Mouse (Mus musculus): ENCODE measurements around the gene Tuft1. TPM values are rescaled to one million over a fixed set of nuclear protein-coding genes. Genes with fewer than 3 reads are reported as not detected.

Gene Tuft1
- polyA plus RNA-seq, 2 experiments = 6.2 to 7.4 TPM

DNA sequence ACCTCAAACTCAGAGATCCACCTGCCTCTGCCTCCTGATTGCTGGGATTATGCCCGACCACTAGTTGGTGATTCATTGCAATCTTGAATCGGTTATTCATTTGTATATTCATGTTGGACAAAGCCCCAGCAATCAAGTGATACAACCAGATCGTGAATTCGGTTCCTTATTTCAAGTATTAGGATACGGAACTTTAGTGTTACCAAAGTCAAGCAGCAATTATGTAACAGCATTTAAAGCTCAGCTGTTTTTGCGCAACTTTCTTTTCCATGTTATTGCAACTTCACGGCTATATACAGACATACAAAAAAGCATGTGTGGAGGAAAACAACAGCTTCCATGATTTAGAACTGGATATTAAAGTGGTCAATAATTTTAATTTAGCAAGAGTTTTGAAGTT, 75.7 kb downstream of the Tuft1 start:
- TF ChIP-seq CTCF (IDR thresholded peaks at IDR 0.05; ENCODE audit: low read depth) = no peak
- no peak for TF ChIP-seq EP300 (IDR thresholded peaks at IDR 0.05; ENCODE audit: low read depth)
- WGBS (ENCODE audit: insufficient replicate concordance) = 52% methylated on average over 7 of the region's 7 CpGs
- Histone ChIP-seq H3K4me3 (ENCODE audit: insufficient read depth in 1 of 2, low read depth in 2 of 2, low read length in 2 of 2) (peak overlapping the region; percentile 77), H3K27me3 (ENCODE audit: control insufficient read depth, insufficient read depth, low read length) (no peaks in the 10 kb centered on the region), H3K9ac (replicated peaks) (no peak overlapping the region; the same call in 1 of the 2 replicates), H3K4me1 (replicated peaks; ENCODE audit: control insufficient read depth in 2 of 2, insufficient read depth in 2 of 2, low read length in 1 of 2) (peaks cover 8 to 15% of the 10 kb centered on the region in 2 experiments), H3K4me2 (ENCODE audit: low read depth) (peak overlapping the region; percentile 86), H3K9me3 (ENCODE audit: control insufficient read depth, low read length) (no peaks in the 10 kb centered on the region), H3K36me3 (replicated peaks; ENCODE audit: control insufficient read depth, insufficient read depth, low read depth) (no peaks in the 10 kb centered on the region), H3K27ac (no peak overlapping the region)
- DNase-seq (ENCODE audit: low read depth in 3 of 3, low spot score in 3 of 3) = no peak
- ATAC-seq (ENCODE audit: insufficient read depth) = no peak

DNA sequence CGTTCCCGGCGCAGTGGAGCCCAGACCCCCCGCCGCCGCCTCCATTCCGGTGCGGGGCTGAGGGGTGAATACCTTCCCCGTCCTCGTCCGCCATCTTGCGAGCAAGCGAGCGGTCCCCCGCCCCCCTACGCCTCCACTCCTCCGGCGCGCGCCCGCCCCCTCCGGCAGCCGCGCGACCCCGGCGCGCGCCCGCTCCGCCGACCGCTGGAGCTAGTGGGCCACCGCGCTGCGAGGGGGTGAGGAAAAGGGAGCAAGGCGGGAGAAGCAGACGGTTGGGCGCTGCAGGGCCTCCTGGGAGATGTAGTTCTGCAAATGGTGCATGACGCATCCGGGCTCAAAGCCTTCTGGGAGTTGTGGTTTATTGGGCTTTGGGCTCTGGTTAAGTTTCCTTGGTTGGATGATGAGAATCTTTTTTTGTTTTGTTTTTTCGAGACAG, 76.2 kb downstream of the Tuft1 start, which contains the start of gene Snx27:
TSS of gene Snx27 (minus strand) at position 261 of the 436 bp plus-strand sequence.
- DNase-seq (ENCODE audit: low read depth in 3 of 3, low spot score in 3 of 3) (peak; percentile 70 to 73 (median 70)), ATAC-seq (ENCODE audit: insufficient read depth) (peak; percentile 91)
- Histone ChIP-seq H3K4me2 (ENCODE audit: low read depth) (peak within 1 kb of the TSS; percentile 86), H3K4me1 (replicated peaks; ENCODE audit: control insufficient read depth in 2 of 2, insufficient read depth in 2 of 2, low read length in 1 of 2) (peaks cover 8 to 16% of the 10 kb centered on the region in 2 experiments), H3K9me3 (ENCODE audit: control insufficient read depth, low read length) (no peaks in the 10 kb centered on the region), H3K9ac (replicated peaks) (peak within 1 kb of the TSS; percentile 83), H3K36me3 (replicated peaks; ENCODE audit: control insufficient read depth, insufficient read depth, low read depth) (no peaks in the 10 kb centered on the region), H3K27ac (peak within 1 kb of the TSS; percentile 38), H3K4me3 (ENCODE audit: insufficient read depth in 1 of 2, low read depth in 2 of 2, low read length in 2 of 2) (peak within 1 kb of the TSS; percentile 77), H3K27me3 (ENCODE audit: control insufficient read depth, insufficient read depth, low read length) (no peaks in the 10 kb centered on the region)
- TF ChIP-seq EP300 (IDR thresholded peaks at IDR 0.05; ENCODE audit: low read depth) = no peak
- TF ChIP-seq CTCF (IDR thresholded peaks at IDR 0.05; ENCODE audit: low read depth) = no peak
- under 1% methylated on average over 42 of the region's 42 CpGs for WGBS (ENCODE audit: insufficient replicate concordance)

DNA sequence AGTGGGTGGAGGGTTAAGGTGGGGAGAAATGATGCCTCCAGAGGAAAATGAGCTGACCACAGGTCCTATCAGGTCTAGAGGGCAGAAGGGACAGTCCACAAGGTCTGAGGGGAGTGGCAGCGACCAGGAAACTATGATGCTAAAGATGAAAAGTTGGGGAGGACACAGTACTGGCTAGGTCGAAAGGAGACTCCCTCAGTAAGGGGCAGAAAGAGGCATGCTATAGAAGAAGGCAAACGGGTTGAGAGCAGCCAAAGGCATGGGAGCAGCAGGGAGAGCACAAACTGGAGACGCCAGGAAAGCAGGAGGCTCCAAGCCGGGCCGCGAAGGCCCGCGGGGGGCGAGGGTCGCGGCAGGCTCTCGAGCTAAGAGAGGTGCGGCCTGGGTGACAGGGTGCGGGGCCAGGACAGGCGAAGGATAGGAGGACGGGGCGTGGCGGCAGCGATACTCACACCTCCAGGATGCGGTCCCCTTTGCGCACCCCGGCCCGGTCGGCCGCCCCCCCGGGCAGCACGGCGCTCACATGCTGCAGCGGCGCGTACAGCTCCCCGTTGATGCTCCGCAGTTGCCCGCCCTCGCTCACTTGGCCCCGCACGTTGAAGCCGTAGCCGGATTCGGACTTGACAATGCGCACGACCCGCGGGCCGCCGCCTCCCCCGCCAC, 76.7 kb downstream of the Tuft1 start:
- no peaks in the 10 kb centered on the region for H3K27me3 ChIP-seq (ENCODE audit: control insufficient read depth, insufficient read depth, low read length)
- no peaks in the 10 kb centered on the region for H3K36me3 ChIP-seq (replicated peaks; ENCODE audit: control insufficient read depth, insufficient read depth, low read depth)
- DNase-seq (ENCODE audit: low read depth in 3 of 3, low spot score in 3 of 3) = no peak
- no peaks in the 10 kb centered on the region for H3K9me3 ChIP-seq (ENCODE audit: control insufficient read depth, low read length)
- peak overlapping the region; percentile 38 for H3K27ac ChIP-seq
- peak overlapping the region; percentile 77 for H3K4me3 ChIP-seq (ENCODE audit: insufficient read depth in 1 of 2, low read depth in 2 of 2, low read length in 2 of 2)
- peaks cover 8 to 16% of the 10 kb centered on the region in 2 experiments for H3K4me1 ChIP-seq (replicated peaks; ENCODE audit: control insufficient read depth in 2 of 2, insufficient read depth in 2 of 2, low read length in 1 of 2)
- peak; percentile 79 for ATAC-seq (ENCODE audit: insufficient read depth)
- H3K4me2 ChIP-seq (ENCODE audit: low read depth) = peak overlapping the region; percentile 86
- no peak for TF ChIP-seq CTCF (IDR thresholded peaks at IDR 0.05; ENCODE audit: low read depth)
- TF ChIP-seq EP300 (IDR thresholded peaks at IDR 0.05; ENCODE audit: low read depth) = no peak
- H3K9ac ChIP-seq (replicated peaks) = peak overlapping the region; percentile 83
- under 1% methylated on average over 37 of the region's 48 CpGs for WGBS (ENCODE audit: insufficient replicate concordance)

DNA sequence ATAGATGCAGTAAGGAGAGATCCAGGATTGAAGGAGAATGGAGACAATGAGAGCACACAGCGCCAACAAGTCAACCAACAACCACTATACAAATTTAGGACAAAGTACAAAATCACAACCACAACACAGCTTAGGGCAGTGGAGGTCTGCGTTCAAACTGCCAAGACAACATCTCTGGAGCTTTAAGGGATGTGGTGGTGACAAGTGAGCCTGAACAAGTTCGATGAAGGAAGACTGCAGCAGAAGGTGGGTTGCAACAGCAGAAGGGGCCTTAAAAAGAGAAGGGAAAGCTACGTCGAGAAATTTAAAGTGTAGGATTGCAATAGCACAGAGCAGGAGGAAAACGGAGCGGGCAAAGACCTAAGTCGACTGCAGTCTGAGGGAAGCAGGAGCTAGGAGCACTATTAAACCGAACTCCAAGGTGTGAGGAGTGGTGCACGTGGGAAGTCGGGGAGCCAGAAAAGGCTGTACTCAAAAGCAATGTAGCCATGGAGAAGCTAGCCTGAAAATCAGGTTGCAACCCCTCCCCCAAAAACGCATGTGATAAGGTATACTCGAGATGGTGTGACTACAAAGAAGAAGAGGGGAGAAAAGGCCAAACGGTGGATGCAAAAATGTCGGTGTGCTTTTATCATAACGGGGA, 77.4 kb downstream of the Tuft1 start:
- H3K4me2 ChIP-seq (ENCODE audit: low read depth) = peak overlapping the region; percentile 86
- no peaks in the 10 kb centered on the region for H3K9me3 ChIP-seq (ENCODE audit: control insufficient read depth, low read length)
- H3K4me1 ChIP-seq (replicated peaks; ENCODE audit: control insufficient read depth in 2 of 2, insufficient read depth in 2 of 2, low read length in 1 of 2) = peaks cover 8 to 16% of the 10 kb centered on the region in 2 experiments
- H3K36me3 ChIP-seq (replicated peaks; ENCODE audit: control insufficient read depth, insufficient read depth, low read depth) = no peaks in the 10 kb centered on the region
- no peaks in the 10 kb centered on the region for H3K27me3 ChIP-seq (ENCODE audit: control insufficient read depth, insufficient read depth, low read length)
- ATAC-seq (ENCODE audit: insufficient read depth) = no peak
- peak overlapping the region; percentile 38; the same call in 1 of the 2 replicates for H3K27ac ChIP-seq
- WGBS (ENCODE audit: insufficient replicate concordance) = 6% methylated on average over 16 of the region's 16 CpGs
- peak overlapping the region; percentile 83 for H3K9ac ChIP-seq (replicated peaks)
- peak overlapping the region; percentile 77 for H3K4me3 ChIP-seq (ENCODE audit: insufficient read depth in 1 of 2, low read depth in 2 of 2, low read length in 2 of 2)
- no peak for TF ChIP-seq CTCF (IDR thresholded peaks at IDR 0.05; ENCODE audit: low read depth)
- no peak for TF ChIP-seq EP300 (IDR thresholded peaks at IDR 0.05; ENCODE audit: low read depth)
- no peak for DNase-seq (ENCODE audit: low read depth in 3 of 3, low spot score in 3 of 3)

DNA sequence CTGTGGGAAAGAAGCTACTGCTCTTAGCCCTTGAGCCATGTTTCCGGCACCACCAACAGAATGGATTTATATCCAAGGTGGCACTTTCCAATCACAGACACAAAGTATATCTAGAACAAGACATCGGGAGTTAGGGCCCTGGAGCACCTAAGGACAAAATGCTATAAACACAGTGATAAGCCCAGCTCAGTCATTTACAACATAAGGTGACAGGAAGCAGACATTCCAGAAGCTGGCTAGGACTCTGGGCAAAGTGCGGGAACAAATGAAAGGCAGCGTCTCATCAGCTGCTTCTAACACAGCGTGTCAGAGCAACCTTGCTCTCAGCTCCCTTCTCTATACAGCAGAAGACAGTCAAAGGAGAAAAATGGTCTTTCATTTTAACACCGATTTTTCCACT, 84.2 kb downstream of the Tuft1 start:
- Histone ChIP-seq H3K27ac (no peak overlapping the region), H3K9me3 (ENCODE audit: control insufficient read depth, low read length) (no peaks in the 10 kb centered on the region), H3K27me3 (ENCODE audit: control insufficient read depth, insufficient read depth, low read length) (no peaks in the 10 kb centered on the region), H3K4me1 (replicated peaks; ENCODE audit: control insufficient read depth in 2 of 2, insufficient read depth in 2 of 2, low read length in 1 of 2) (peaks cover 0 to 2% of the 10 kb centered on the region in 2 experiments; a peak in 1 of 4 replicates), H3K9ac (replicated peaks) (no peak overlapping the region), H3K4me3 (ENCODE audit: insufficient read depth in 1 of 2, low read depth in 2 of 2, low read length in 2 of 2) (no peak overlapping the region), H3K36me3 (replicated peaks; ENCODE audit: control insufficient read depth, insufficient read depth, low read depth) (no peaks in the 10 kb centered on the region), H3K4me2 (ENCODE audit: low read depth) (no peak overlapping the region)
- 81% methylated on average over 6 of the region's 6 CpGs for WGBS (ENCODE audit: insufficient replicate concordance)
- DNase-seq (ENCODE audit: low read depth in 3 of 3, low spot score in 3 of 3) = no peak
- ATAC-seq (ENCODE audit: insufficient read depth) = no peak
- TF ChIP-seq CTCF (IDR thresholded peaks at IDR 0.05; ENCODE audit: low read depth) (no peak), EP300 (IDR thresholded peaks at IDR 0.05; ENCODE audit: low read depth) (no peak)
